Mouse (Mus musculus): ENCODE data around the gene Appl1.
A peak's percentile ranks its signal among the peaks of the same experiment; 100 is the strongest.
"Not testable (repeated sequence)": the region's sequence is repeated elsewhere in the genome, so short reads cannot be mapped to it uniquely, and the experiment has no call there.

The Appl1 gene

GRCm38 (mm10) chr14:26969164-26969563 is 1.9 kb downstream of the Appl1 start:
- no peak for DNase-seq (ENCODE audit: low read depth)

GRCm38 (mm10) chr14:26960518-26960917 is 10.5 kb downstream of the Appl1 start:
- no peak for DNase-seq (ENCODE audit: low read depth)

GRCm38 (mm10) chr14:26956139-26956538 is 14.9 kb downstream of the Appl1 start:
- DNase-seq (ENCODE audit: low read depth) = not testable (repeated sequence)

DNA sequence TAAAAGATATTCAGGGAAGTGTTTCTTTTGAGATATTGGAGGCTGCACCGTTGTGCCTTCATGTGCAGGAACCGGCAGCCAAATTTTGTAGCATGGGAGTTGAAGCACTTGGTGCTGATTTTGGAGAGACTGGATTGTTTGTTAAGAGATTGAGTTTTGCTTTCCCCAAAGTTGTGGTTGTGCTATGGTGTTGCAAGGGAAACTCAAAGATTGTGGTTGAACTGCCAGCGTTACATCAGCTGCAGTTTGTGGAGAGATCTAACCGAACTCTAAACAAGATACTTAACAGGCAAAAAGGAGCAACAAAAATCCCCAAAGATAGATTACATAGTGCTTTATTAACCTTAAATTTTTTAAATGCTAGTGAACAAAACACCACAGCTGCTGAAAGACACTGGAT is 35.5 kb downstream of the Appl1 start:
- no peak for DNase-seq (ENCODE audit: low read depth)

DNA sequence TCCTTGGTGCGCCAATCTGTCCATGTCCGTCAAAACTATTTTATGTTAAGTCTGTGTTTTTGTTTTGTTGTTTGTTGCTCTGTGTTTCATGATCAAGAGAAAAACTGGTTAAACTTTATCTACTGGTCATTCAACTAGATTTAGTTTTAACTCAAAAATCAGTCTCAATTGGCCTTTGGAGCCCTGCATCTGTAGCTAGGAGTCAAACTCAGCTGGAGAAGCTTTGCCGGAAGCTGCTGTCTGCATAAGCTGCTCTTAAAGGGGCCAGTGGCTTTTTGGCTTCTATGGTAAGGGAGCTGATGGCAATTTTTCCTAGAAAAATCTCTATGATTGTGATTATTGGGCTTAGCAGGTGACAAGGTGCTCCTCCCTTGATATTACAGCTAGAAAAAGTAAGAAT is 36.1 kb downstream of the Appl1 start:
- DNase-seq (ENCODE audit: low read depth) = no peak

DNA sequence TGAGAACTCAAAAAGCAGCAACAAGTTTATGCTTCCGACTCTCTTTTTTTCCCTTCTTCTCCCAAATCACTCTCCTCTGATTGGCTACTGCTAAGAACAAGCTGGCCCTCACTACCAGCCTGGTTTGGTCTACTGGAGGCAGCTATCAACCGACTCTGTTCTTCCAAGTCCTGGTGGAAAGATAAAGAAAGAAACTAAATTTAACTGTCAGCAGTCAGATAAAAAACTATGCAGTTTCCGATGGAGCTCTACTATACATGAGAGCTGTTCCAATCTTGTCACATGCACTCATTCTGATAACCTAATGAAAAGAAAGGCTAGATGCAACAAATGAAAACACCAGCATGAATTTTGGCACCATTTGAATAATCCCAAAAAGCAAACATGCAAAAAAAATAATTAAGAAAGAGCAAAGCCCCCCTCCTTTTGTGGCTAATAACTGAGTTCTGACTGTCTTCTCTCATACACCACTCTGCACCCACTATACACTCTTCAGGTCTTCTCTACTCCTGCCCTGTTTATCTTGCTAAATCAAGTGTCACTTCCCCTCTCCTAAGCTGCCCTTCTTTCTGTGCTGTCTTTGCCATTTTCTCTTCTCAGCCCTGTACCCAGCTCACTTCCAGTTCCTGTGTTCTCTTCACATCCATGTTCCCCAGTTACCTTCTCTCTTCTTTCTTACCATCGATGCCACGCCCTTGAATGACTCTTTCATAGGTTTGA is 47.2 kb downstream of the Appl1 start:
- DNase-seq (ENCODE audit: low read depth) = peak; percentile 44

GRCm38 (mm10) chr14:26919310-26919709 is 51.7 kb downstream of the Appl1 start:
- no peak for DNase-seq (ENCODE audit: low read depth)

GRCm38 (mm10) chr14:26913681-26914268 is 57.3 kb downstream of the Appl1 start:
- no peak for DNase-seq (ENCODE audit: low read depth)

DNA sequence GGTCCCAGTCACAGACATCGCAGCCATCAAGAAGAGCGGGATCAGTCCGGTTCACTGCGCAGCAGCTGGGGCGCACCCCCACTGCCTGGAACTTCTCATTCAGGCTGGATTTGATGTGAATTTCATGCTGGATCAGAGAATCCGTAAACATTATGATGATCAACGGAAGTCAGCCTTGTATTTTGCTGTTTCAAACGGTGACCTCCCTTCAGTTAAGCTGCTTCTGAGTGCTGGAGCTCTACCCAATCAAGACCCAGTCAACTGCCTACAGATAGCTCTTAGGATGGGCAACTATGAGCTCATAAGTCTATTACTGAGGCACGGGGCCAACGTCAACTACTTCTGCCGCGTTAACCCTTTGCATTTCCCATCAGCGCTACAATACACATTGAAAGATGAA is 59.2 kb downstream of the Appl1 start:
- no peak for DNase-seq (ENCODE audit: low read depth)

GRCm38 (mm10) chr14:26911201-26911600 is 59.8 kb downstream of the Appl1 start:
- peak; percentile 25 for DNase-seq (ENCODE audit: low read depth)

GRCm38 (mm10) chr14:26910461-26910860 is 60.6 kb downstream of the Appl1 start:
- DNase-seq (ENCODE audit: low read depth) = not testable (repeated sequence)

- no peak for DNase-seq (ENCODE audit: low read depth)
These were observed 63.6 kb downstream of the Appl1 start for GRCm38 (mm10) chr14:26907401-26907800.

DNA sequence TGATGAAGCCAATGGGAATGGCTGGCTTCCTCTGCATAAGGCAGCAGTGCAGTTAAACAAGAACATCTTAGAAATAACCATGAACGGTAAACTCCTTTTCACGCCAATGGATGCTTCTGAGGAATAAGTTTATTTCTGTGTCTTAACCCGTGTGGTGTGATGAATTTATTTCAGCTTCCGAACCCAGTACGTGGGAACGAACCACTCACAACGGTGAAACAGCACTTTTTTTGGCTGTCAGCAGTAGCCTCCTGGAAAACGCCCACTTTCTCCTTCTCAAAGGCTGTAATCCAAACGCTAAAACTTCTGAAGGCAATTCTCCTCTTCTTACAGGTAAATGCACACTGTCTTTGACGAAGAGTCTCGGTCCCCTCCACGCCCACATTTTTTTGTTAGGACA is 70.1 kb downstream of the Appl1 start:
- no peak for DNase-seq (ENCODE audit: low read depth)

DNA sequence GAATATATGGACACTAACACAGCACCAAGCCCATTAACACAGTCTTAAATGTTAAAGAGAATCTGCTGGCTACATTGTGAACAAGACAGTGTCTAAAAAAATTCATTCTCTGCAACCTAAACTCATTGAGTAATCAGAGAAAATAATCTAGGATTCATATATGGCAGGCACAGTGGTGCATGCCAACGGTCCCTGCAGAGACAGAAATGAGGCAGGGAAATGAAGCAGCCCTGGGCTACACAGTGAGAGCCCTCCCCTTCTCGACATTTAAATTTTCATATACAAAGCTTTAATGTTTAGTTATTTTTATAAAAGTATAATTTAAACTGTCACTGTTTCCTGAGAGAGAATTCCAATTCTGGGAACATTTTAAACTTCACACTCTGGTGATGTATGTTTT is 71.5 kb downstream of the Appl1 start:
- DNase-seq (ENCODE audit: low read depth) = no peak

DNA sequence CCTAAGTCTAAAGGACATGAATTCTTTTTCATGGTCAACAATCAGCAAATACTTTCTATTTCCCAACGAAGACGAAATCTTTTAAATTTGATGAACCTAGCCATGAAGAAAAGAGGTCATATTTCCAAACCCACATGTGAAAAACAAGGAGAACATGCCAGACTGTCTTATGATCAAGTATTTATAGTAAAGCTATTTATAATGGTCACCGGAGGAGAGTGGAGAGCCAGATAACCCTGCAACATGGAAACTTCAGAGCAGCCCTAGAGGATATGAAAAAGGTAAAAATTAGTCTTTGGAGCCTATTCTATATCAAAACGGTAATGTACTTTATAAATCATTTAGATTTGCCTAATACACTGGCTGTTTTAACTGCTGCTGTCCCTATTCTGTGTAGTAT is 76.6 kb downstream of the Appl1 start, which contains the start of gene Asb14:
Gene Asb14 (plus strand): TSS at position 166 of the 400 bp plus-strand sequence.
- no peak for DNase-seq (ENCODE audit: low read depth)

DNA sequence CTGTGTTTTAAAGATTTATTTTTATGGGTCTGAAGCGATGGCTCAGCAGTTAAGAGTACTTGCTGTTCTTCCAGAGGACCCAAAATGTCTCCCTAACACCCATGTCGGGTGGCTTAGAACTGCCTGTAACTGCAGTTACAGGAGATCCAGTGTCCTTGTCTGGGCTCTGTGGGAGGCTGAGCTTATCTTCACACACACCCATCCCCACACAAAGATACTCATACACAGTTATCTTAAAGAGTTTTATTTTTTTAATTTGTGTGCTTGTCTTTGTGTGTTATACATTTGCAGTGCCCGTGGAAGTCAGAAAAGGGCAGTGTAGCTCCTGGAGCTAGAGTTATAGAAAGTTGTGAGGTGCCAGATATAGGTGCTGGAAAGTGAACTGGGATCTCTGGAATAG is 80.3 kb downstream of the Appl1 start:
- DNase-seq (ENCODE audit: low read depth) = no peak

DNA sequence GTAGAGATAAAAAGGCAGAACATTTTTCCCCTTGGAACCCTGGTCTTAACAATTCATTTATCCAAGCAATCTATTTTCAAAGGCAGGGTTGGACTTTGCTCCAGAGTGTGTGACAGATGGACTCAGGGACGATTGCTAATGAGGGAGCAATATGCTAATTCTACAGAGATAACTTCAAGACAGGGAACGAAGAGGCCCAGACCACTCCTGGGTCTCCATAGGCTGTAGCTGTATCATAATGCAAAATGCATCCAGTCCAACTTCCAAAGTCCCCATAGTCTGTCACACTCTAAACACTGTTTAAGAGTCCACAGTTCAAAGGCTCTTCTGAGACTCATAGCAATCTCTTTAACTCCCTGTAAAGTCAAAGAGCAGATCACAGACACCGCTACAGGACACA is 83.8 kb downstream of the Appl1 start:
- DNase-seq (ENCODE audit: low read depth) = no peak

- DNase-seq (ENCODE audit: low read depth) = no peak
These were observed 89.3 kb downstream of the Appl1 start for GRCm38 (mm10) chr14:26881700-26882099.

DNA sequence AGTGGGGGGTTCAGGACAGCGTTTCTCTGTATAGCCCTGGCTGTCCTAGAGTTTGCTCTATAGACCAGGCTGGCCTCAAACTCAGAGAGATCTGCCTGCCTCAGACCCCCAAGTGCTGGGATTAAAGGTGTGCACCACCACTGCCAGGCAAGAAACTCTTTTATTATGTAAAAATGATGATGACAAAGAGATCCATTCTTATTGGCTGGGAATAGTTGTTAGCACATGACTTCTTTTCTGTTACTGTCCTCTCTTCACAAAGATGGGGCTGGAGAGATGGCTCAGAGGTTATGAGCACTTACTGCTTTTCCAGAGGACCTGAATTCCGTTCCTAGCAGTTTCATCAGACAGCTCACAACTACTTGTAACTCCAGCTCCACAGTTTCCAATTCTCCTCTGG is 91.1 kb downstream of the Appl1 start:
- DNase-seq (ENCODE audit: low read depth) = no peak

GRCm38 (mm10) chr14:26878756-26879155 is 92.3 kb downstream of the Appl1 start:
- peak; percentile 63 for DNase-seq (ENCODE audit: low read depth)

Data from induced T-regulatory cell, adult 2 months (primary cell).